Mouse (Mus musculus) stomach, postnatal 0 days (tissue): ENCODE measurements around the gene Dusp7. TPM values are rescaled to one million over a fixed set of nuclear protein-coding genes. Genes with fewer than 3 reads are reported as not detected.

Source experiments
- ATAC-seq: fragments of 200-750 bp; cut with Nextera tagmentation; 2 replicates; pipeline ENCODE4 v1.8.0; 2017; ENCODE audit not compliant: low FRiP score, low TSS enrichment
- DNase-seq: peaks from one replicate; pipeline ENCODE4 v3.0.0-alpha.2; 2016; ENCODE audit warnings: low spot score
- H3K27ac ChIP-seq: fragments of 300-500 bp; sonication (generic); replicated peaks from 2 replicates; pipeline ENCODE4 v1.5.1; 2014; ENCODE audit warnings: mild to moderate bottlenecking, control low read depth
- H3K27me3 ChIP-seq: fragments of 300-500 bp; sonication (generic); 2 replicates; pipeline ENCODE4 v1.6.1; 2014; ENCODE audit warnings: low read length; ENCODE audit not compliant: control insufficient read depth, insufficient read depth
- H3K36me3 ChIP-seq: fragments of 300-500 bp; sonication (generic); 2 replicates; pipeline ENCODE4 v1.6.1; 2014; ENCODE audit warnings: low read length, mixed read lengths; ENCODE audit not compliant: control insufficient read depth, insufficient read depth
- H3K4me1 ChIP-seq: fragments of 300-500 bp; sonication (generic); replicated peaks from 2 replicates; pipeline ENCODE4 v1.6.1; 2014; ENCODE audit warnings: antibody characterized with exemption; ENCODE audit not compliant: control insufficient read depth, insufficient read depth
- H3K4me2 ChIP-seq: fragments of 300-500 bp; sonication (generic); replicated peaks from 2 replicates; pipeline ENCODE4 v1.6.1; 2014; ENCODE audit warnings: low read depth, mild to moderate bottlenecking, control low read depth, moderate library complexity
- H3K4me3 ChIP-seq: fragments of 300-500 bp; sonication (generic); 2 replicates; pipeline ENCODE4 v1.5.1; 2014; ENCODE audit warnings: low read depth, low read length, control low read depth
- H3K9ac ChIP-seq: fragments of 300-500 bp; sonication (generic); 2 replicates; pipeline ENCODE4 v1.6.1; 2014; ENCODE audit warnings: mild to moderate bottlenecking, low read length, control low read depth, mixed read lengths
- H3K9me3 ChIP-seq: fragments of 300-500 bp; sonication (generic); 2 replicates; pipeline ENCODE4 v1.6.1; 2016; ENCODE audit warnings: low read length; ENCODE audit not compliant: control insufficient read depth
- CTCF ChIP-seq: IDR thresholded peaks from 2 replicates; pipeline ENCODE4 v1.5.1; 2016; ENCODE audit warnings: antibody characterized with exemption, low read depth, mild to moderate bottlenecking, moderate library complexity
- EP300 ChIP-seq: optimal IDR thresholded peaks from 2 replicates; pipeline ENCODE3; 2016; ENCODE audit warnings: antibody characterized with exemption
- WGBS: fragments of 180-500 bp; shearing (Covaris S2); extraction: QIAGEN DNeasy Blood & Tissue Kit; methylation state at CpG from one replicate; pipeline ENCODE4 v1.1.7; 2014; 5-methylcytosine and 5-hydroxymethylcytosine counted together
- polyA plus RNA-seq: library from polyadenylated mRNA; unstranded; fragments of >200 nt; fragmentation: Nextera tagmentation; extraction: Ambion mirVana; gene quantifications from 2 replicates; pipeline ENCODE4 v1.2.1, GENCODE M21; 2015

Dusp7 gene
- polyA plus RNA-seq, 1 experiment from 2014 or later, result 12.7 TPM

- 80% methylated on average over 8 of the region's 8 CpGs for WGBS
- no peak for TF ChIP-seq CTCF
- no peak for TF ChIP-seq EP300
- peaks cover 19% of the 10 kb centered on the region for H3K36me3 ChIP-seq
- H3K4me2 ChIP-seq, result no peak overlapping the region
- no peak for DNase-seq
- H3K27ac ChIP-seq, result peak overlapping the region; percentile 78
- no peaks in the 10 kb centered on the region for H3K27me3 ChIP-seq
- H3K9me3 ChIP-seq, result no peaks in the 10 kb centered on the region
- H3K4me1 ChIP-seq, result no peaks in the 10 kb centered on the region
- 0 out of 2 replicates have a peak, but pooled peaks have one; percentile 9 for ATAC-seq
- H3K9ac ChIP-seq, result no peak overlapping the region
- H3K4me3 ChIP-seq, result no peak overlapping the region
Measured at GRCm38 (mm10) chr9:106377247-106377646, 8.8 kb downstream of the Dusp7 start.

GRCm38 (mm10) chr9:106378045-106378444, 9.6 kb downstream of the Dusp7 start:
- Histone ChIP-seq H3K27ac (peak overlapping the region; percentile 78), H3K9ac (no peak overlapping the region), H3K4me3 (no peak overlapping the region), H3K9me3 (no peaks in the 10 kb centered on the region), H3K4me2 (no peak overlapping the region), H3K27me3 (no peaks in the 10 kb centered on the region), H3K36me3 (peaks cover 19% of the 10 kb centered on the region), H3K4me1 (no peaks in the 10 kb centered on the region)
- no peak for TF ChIP-seq CTCF
- TF ChIP-seq EP300, result no peak
- DNase-seq, result no peak
- WGBS, result 65% methylated on average over 3 of the region's 3 CpGs
- ATAC-seq, result no peak

- ATAC-seq (no peak; the same call in 1 of the 2 replicates), DNase-seq (no peak)
- TF ChIP-seq CTCF, result no peak
- no peak for TF ChIP-seq EP300
- Histone ChIP-seq H3K27ac (peak overlapping the region; percentile 77), H3K27me3 (no peaks in the 10 kb centered on the region), H3K9ac (no peak overlapping the region), H3K36me3 (peaks cover 13% of the 10 kb centered on the region), H3K4me3 (no peak overlapping the region), H3K9me3 (no peaks in the 10 kb centered on the region), H3K4me1 (no peaks in the 10 kb centered on the region), H3K4me2 (no peak overlapping the region)
- WGBS, result 58% methylated on average over 9 of the region's 9 CpGs
Measured at GRCm38 (mm10) chr9:106378753-106379152, 10.3 kb downstream of the Dusp7 start.

- 81% methylated on average over 12 of the region's 12 CpGs for WGBS
- Histone ChIP-seq H3K9me3 (no peaks in the 10 kb centered on the region), H3K27ac (no peak overlapping the region), H3K9ac (no peak overlapping the region), H3K4me2 (no peak overlapping the region), H3K4me1 (no peaks in the 10 kb centered on the region), H3K4me3 (no peak overlapping the region), H3K27me3 (no peaks in the 10 kb centered on the region), H3K36me3 (no peaks in the 10 kb centered on the region)
- DNase-seq (no peak), ATAC-seq (no peak)
- TF ChIP-seq EP300 (no peak), CTCF (no peak)
Measured at GRCm38 (mm10) chr9:106386181-106386864, 17.9 kb downstream of the Dusp7 start.

GRCm38 (mm10) chr9:106392828-106393527, 24.5 kb downstream of the Dusp7 start:
- Histone ChIP-seq H3K4me2 (no peak overlapping the region), H3K27ac (no peak overlapping the region), H3K27me3 (no peaks in the 10 kb centered on the region), H3K36me3 (no peaks in the 10 kb centered on the region), H3K9ac (no peak overlapping the region), H3K9me3 (no peaks in the 10 kb centered on the region), H3K4me1 (no peaks in the 10 kb centered on the region), H3K4me3 (no peak overlapping the region)
- DNase-seq, result no peak
- TF ChIP-seq CTCF, result no peak
- TF ChIP-seq EP300, result no peak
- 75% methylated on average over 11 of the region's 11 CpGs for WGBS
- no peak for ATAC-seq

GRCm38 (mm10) chr9:106393548-106393947, 25.1 kb downstream of the Dusp7 start:
- no peaks in the 10 kb centered on the region for H3K27me3 ChIP-seq
- no peak overlapping the region for H3K4me2 ChIP-seq
- ATAC-seq (no peak), DNase-seq (no peak)
- no peak overlapping the region for H3K4me3 ChIP-seq
- no peaks in the 10 kb centered on the region for H3K36me3 ChIP-seq
- no peak overlapping the region for H3K27ac ChIP-seq
- no peaks in the 10 kb centered on the region for H3K4me1 ChIP-seq
- 79% methylated on average over 8 of the region's 8 CpGs for WGBS
- TF ChIP-seq CTCF (no peak), EP300 (no peak)
- H3K9me3 ChIP-seq, result no peaks in the 10 kb centered on the region
- no peak overlapping the region for H3K9ac ChIP-seq
